Mouse (Mus musculus): Measurements from ENCODE around the gene 9130213A22Rik. TPM values are rescaled to one million over a fixed set of nuclear protein-coding genes. Genes with fewer than 3 reads are reported as not detected.

9130213A22Rik gene
- polyA plus RNA-seq, 1 experiment from 2014 or later: 0.41 TPM

- peak overlapping the region; percentile 94 for H3K27ac ChIP-seq (replicated peaks)
- no peak for ATAC-seq (ENCODE audit: extremely low read depth, insufficient number of reproducible peaks, low FRiP score, low TSS enrichment)
- H3K36me3 ChIP-seq: no peaks in the 10 kb centered on the region
- no peaks in the 10 kb centered on the region for H3K9me3 ChIP-seq
- peak overlapping the region; percentile 98 for H3K4me2 ChIP-seq
- H3K27me3 ChIP-seq (replicated peaks): 0 out of 2 replicates have a peak, but pooled peaks cover 7% of the 10 kb centered on the region
- peak overlapping the region; percentile 87 for H3K9ac ChIP-seq
- peak overlapping the region; percentile 89 for H3K4me3 ChIP-seq
- peaks cover 55% of the 10 kb centered on the region for H3K4me1 ChIP-seq
- under 1% methylated on average over 29 of the region's 29 CpGs for whole genome bisulfite sequencing
These were observed 785 bp upstream of the 9130213A22Rik start for GRCm38 (mm10) chr11:69123056-69123692.

- peak overlapping the region; percentile 98 for H3K4me2 ChIP-seq
- H3K27me3 ChIP-seq (replicated peaks): 0 out of 2 replicates have a peak, but pooled peaks cover 2% of the 10 kb centered on the region
- no peaks in the 10 kb centered on the region for H3K9me3 ChIP-seq
- under 1% methylated on average over 29 of the region's 32 CpGs for WGBS
- no peak for ATAC-seq (ENCODE audit: extremely low read depth, insufficient number of reproducible peaks, low FRiP score, low TSS enrichment)
- H3K4me1 ChIP-seq: peaks cover 53% of the 10 kb centered on the region
- no peaks in the 10 kb centered on the region for H3K36me3 ChIP-seq
- peak overlapping the region; percentile 94 for H3K27ac ChIP-seq (replicated peaks)
- H3K9ac ChIP-seq: peak overlapping the region; percentile 87
- peak overlapping the region; percentile 89 for H3K4me3 ChIP-seq
These were observed 551 bp downstream of the 9130213A22Rik start for GRCm38 (mm10) chr11:69121741-69122335.

GRCm38 (mm10) chr11:69121001-69121740 lies 1.2 kb downstream of the 9130213A22Rik start:
- Histone ChIP-seq H3K36me3 (no peaks in the 10 kb centered on the region), H3K9me3 (no peaks in the 10 kb centered on the region), H3K4me1 (peaks cover 49% of the 10 kb centered on the region), H3K4me2 (peak overlapping the region; percentile 98), H3K27me3 (replicated peaks) (no peaks in the 10 kb centered on the region), H3K27ac (replicated peaks) (0 out of 2 replicates have a peak overlapping the region, but pooled peaks have one; percentile 94), H3K4me3 (peak overlapping the region; percentile 89), H3K9ac (peak overlapping the region; percentile 87)
- ATAC-seq (ENCODE audit: extremely low read depth, insufficient number of reproducible peaks, low FRiP score, low TSS enrichment): no peak
- WGBS: under 1% methylated on average over 33 of the region's 33 CpGs

- H3K4me2 ChIP-seq: peak within 1 kb of the TSS; percentile 98
- WGBS: 3% methylated on average over 27 of the region's 27 CpGs
- H3K27ac ChIP-seq (replicated peaks): 0 out of 2 replicates have a peak within 1 kb of the TSS, but pooled peaks have one; percentile 94
- no peaks in the 10 kb centered on the region for H3K36me3 ChIP-seq
- H3K9me3 ChIP-seq: no peaks in the 10 kb centered on the region
- peak within 1 kb of the TSS; percentile 87 for H3K9ac ChIP-seq
- H3K4me3 ChIP-seq: peak within 1 kb of the TSS; percentile 89
- ATAC-seq (ENCODE audit: extremely low read depth, insufficient number of reproducible peaks, low FRiP score, low TSS enrichment): no peak
- no peaks in the 10 kb centered on the region for H3K27me3 ChIP-seq (replicated peaks)
- H3K4me1 ChIP-seq: peaks cover 43% of the 10 kb centered on the region
These were observed 2.0 kb downstream of the 9130213A22Rik start, which contains the start of gene Hes7 for GRCm38 (mm10) chr11:69120221-69121000. TSS of gene Hes7 (plus strand) at chr11:69120404.

- peak overlapping the region; percentile 98 for H3K4me2 ChIP-seq
- no peaks in the 10 kb centered on the region for H3K9me3 ChIP-seq
- ATAC-seq (ENCODE audit: extremely low read depth, insufficient number of reproducible peaks, low FRiP score, low TSS enrichment): no peak
- H3K4me3 ChIP-seq: peak overlapping the region; percentile 89
- peaks cover 43% of the 10 kb centered on the region for H3K4me1 ChIP-seq
- no peaks in the 10 kb centered on the region for H3K36me3 ChIP-seq
- H3K27me3 ChIP-seq (replicated peaks): no peaks in the 10 kb centered on the region; the same call in 1 of the 2 replicates
- H3K9ac ChIP-seq: peak overlapping the region; percentile 87; the same call in 1 of the 2 replicates
- no peak overlapping the region for H3K27ac ChIP-seq (replicated peaks)
- WGBS: 40% methylated on average over 14 of the region's 14 CpGs
These were observed 2.8 kb downstream of the 9130213A22Rik start for GRCm38 (mm10) chr11:69119446-69120155.

- ATAC-seq (ENCODE audit: extremely low read depth, insufficient number of reproducible peaks, low FRiP score, low TSS enrichment): no peak
- H3K4me3 ChIP-seq: peak overlapping the region; percentile 89
- H3K9ac ChIP-seq: peak overlapping the region; percentile 88
These were observed 3.6 kb downstream of the 9130213A22Rik start for GRCm38 (mm10) chr11:69118765-69119164.

GRCm38 (mm10) chr11:69117737-69118695 lies 4.4 kb downstream of the 9130213A22Rik start:
- under 1% methylated on average over 45 of the region's 45 CpGs for WGBS
- H3K4me2 ChIP-seq: peak overlapping the region; percentile 98
- no peaks in the 10 kb centered on the region for H3K36me3 ChIP-seq
- peak overlapping the region; percentile 88 for H3K9ac ChIP-seq
- H3K4me1 ChIP-seq: peaks cover 41% of the 10 kb centered on the region
- peak overlapping the region; percentile 92 for H3K27ac ChIP-seq (replicated peaks)
- peak overlapping the region; percentile 89 for H3K4me3 ChIP-seq
- peak; percentile 53; the same call in 1 of the 2 replicates for ATAC-seq (ENCODE audit: extremely low read depth, insufficient number of reproducible peaks, low FRiP score, low TSS enrichment)
- no peaks in the 10 kb centered on the region; the same call in 1 of the 2 replicates for H3K27me3 ChIP-seq (replicated peaks)
- no peaks in the 10 kb centered on the region for H3K9me3 ChIP-seq

More at GRCm38 (mm10) chr11:69118765-69119164, 3.6 kb downstream of the 9130213A22Rik start:
- H3K36me3 ChIP-seq: no peaks in the 10 kb centered on the region
- H3K27ac ChIP-seq (replicated peaks): peak overlapping the region; percentile 92; the same call in 1 of the 2 replicates
- peaks cover 43% of the 10 kb centered on the region for H3K4me1 ChIP-seq
- H3K4me2 ChIP-seq: peak overlapping the region; percentile 98
- H3K27me3 ChIP-seq (replicated peaks): no peaks in the 10 kb centered on the region; the same call in 1 of the 2 replicates
- no peaks in the 10 kb centered on the region for H3K9me3 ChIP-seq
- WGBS: under 1% methylated on average over 15 of the region's 15 CpGs

- peak overlapping the region; percentile 98 for H3K4me2 ChIP-seq
- 45% methylated on average over 5 of the region's 5 CpGs for WGBS
- ATAC-seq (ENCODE audit: extremely low read depth, insufficient number of reproducible peaks, low FRiP score, low TSS enrichment): no peak
- no peaks in the 10 kb centered on the region for H3K9me3 ChIP-seq
- H3K4me1 ChIP-seq: peaks cover 45% of the 10 kb centered on the region
- no peak overlapping the region for H3K27ac ChIP-seq (replicated peaks)
- H3K27me3 ChIP-seq (replicated peaks): no peaks in the 10 kb centered on the region; the same call in 1 of the 2 replicates
- H3K9ac ChIP-seq: no peak overlapping the region
- peak overlapping the region; percentile 89 for H3K4me3 ChIP-seq
- no peaks in the 10 kb centered on the region for H3K36me3 ChIP-seq
These were observed 5.5 kb downstream of the 9130213A22Rik start for GRCm38 (mm10) chr11:69116843-69117242.

GRCm38 (mm10) chr11:69114621-69115020 lies 7.8 kb downstream of the 9130213A22Rik start:
- Histone ChIP-seq H3K4me3 (no peak overlapping the region), H3K4me1 (peaks cover 36% of the 10 kb centered on the region), H3K36me3 (peaks cover 2% of the 10 kb centered on the region), H3K4me2 (no peak overlapping the region), H3K9me3 (no peaks in the 10 kb centered on the region), H3K27ac (replicated peaks) (no peak overlapping the region), H3K27me3 (replicated peaks) (no peaks in the 10 kb centered on the region; the same call in 1 of the 2 replicates), H3K9ac (no peak overlapping the region)
- 72% methylated on average over 3 of the region's 3 CpGs for WGBS
- ATAC-seq (ENCODE audit: extremely low read depth, insufficient number of reproducible peaks, low FRiP score, low TSS enrichment): no peak
